Mouse (Mus musculus) myocyte (in vitro differentiated cells): Measurements from ENCODE around the gene Dhps. TPM values are rescaled to one million over a fixed set of nuclear protein-coding genes. Genes with fewer than 3 reads are reported as not detected.
A peak's percentile ranks its signal among the peaks of the same experiment; 100 is the strongest.

ENCODE experiments used
- H3K27me3 ChIP-seq: one replicate; pipeline ENCODE4 v1.6.1; 2011; ENCODE audit not compliant: control insufficient read depth, insufficient read depth, insufficient read length
- H3K36me3 ChIP-seq: one replicate; pipeline ENCODE4 v1.6.1; 2011; ENCODE audit not compliant: control insufficient read depth, insufficient read depth
- H3K4me2 ChIP-seq: one replicate; pipeline ENCODE4 v1.6.1; 2011; ENCODE audit warnings: low read depth, control low read depth
- H3K4me3 ChIP-seq: one replicate; pipeline ENCODE4 v1.5.1; 2011; ENCODE audit warnings: mild to moderate bottlenecking, control low read depth, moderate library complexity
- H3K79me2 ChIP-seq: one replicate; pipeline ENCODE4 v1.6.1; 2011; ENCODE audit not compliant: control insufficient read depth, insufficient read depth
- H3ac ChIP-seq: one replicate; pipeline ENCODE4 v1.6.1; 2011; ENCODE audit not compliant: control insufficient read depth, insufficient read length
- CEBPB ChIP-seq: IDR thresholded peaks from 2 replicates; pipeline ENCODE4 v1.6.1; 2011; ENCODE audit warnings: mild to moderate bottlenecking, moderate library complexity; ENCODE audit not compliant: poor library complexity, insufficient read depth, severe bottlenecking
- E2F4 ChIP-seq: IDR thresholded peaks from one replicate; pipeline ENCODE4 v1.6.1; 2011; ENCODE audit warnings: mild to moderate bottlenecking, control low read depth, moderate library complexity; ENCODE audit not compliant: insufficient read depth
- MAX ChIP-seq: IDR thresholded peaks from one replicate; pipeline ENCODE4 v1.6.1; 2011; ENCODE audit warnings: low read depth, mild to moderate bottlenecking, control low read depth
- MYOD1 ChIP-seq, 3 experiments: IDR thresholded peaks; one replicate each; pipeline ENCODE4 v1.6.1; 2011; ENCODE audit warnings: control low read depth in 2 of 3, low read depth in 2 of 3, mild to moderate bottlenecking in 2 of 3, moderate library complexity in 1 of 3; ENCODE audit not compliant: insufficient read length in 2 of 3, control insufficient read depth in 1 of 3
- MYOG ChIP-seq, 3 experiments: IDR thresholded peaks; one replicate each; pipeline ENCODE4 v1.6.1; 2011; ENCODE audit warnings: control low read depth in 2 of 3, low read depth in 2 of 3, mild to moderate bottlenecking in 2 of 3; ENCODE audit not compliant: insufficient read length in 2 of 3, control insufficient read depth in 1 of 3, insufficient read depth in 1 of 3
- POLR2A ChIP-seq: IDR thresholded peaks from one replicate; pipeline ENCODE4 v1.6.1; 2011; ENCODE audit warnings: low read depth, mild to moderate bottlenecking, control low read depth, moderate library complexity; ENCODE audit not compliant: insufficient read length
- POLR2AphosphoS2 ChIP-seq: IDR thresholded peaks from one replicate; pipeline ENCODE4 v1.6.1; 2011; ENCODE audit warnings: low read depth, control low read depth; ENCODE audit not compliant: insufficient read length
- REST ChIP-seq: IDR thresholded peaks from one replicate; pipeline ENCODE4 v1.6.1; 2011; ENCODE audit warnings: mild to moderate bottlenecking, control low read depth, moderate library complexity; ENCODE audit not compliant: insufficient read depth, insufficient read length
- SRF ChIP-seq: IDR thresholded peaks from one replicate; pipeline ENCODE4 v1.6.1; 2011; ENCODE audit warnings: low read depth; ENCODE audit not compliant: control insufficient read depth, insufficient read length
- TCF12 ChIP-seq: IDR thresholded peaks from one replicate; pipeline ENCODE4 v1.6.1; 2011; ENCODE audit warnings: mild to moderate bottlenecking, control low read depth; ENCODE audit not compliant: poor library complexity, insufficient read depth, severe bottlenecking
- TCF3 ChIP-seq: IDR thresholded peaks from one replicate; pipeline ENCODE4 v1.6.1; 2011; ENCODE audit warnings: low read depth, control low read depth; ENCODE audit not compliant: insufficient read length
- USF1 ChIP-seq: IDR thresholded peaks from one replicate; pipeline ENCODE4 v1.6.1; 2011; ENCODE audit warnings: low read depth, mild to moderate bottlenecking, control low read depth, moderate library complexity
- polyA plus RNA-seq: library from polyadenylated mRNA; unstranded; fragments of >200 nt; fragmentation: generic; extraction: Trizol; gene quantifications from one replicate; pipeline ENCODE4 v1.2.1, GENCODE M21; 2012; ENCODE audit warnings: missing spikeins

Gene Dhps
- polyA plus RNA-seq, 1 experiment: 86.7 TPM

DNA sequence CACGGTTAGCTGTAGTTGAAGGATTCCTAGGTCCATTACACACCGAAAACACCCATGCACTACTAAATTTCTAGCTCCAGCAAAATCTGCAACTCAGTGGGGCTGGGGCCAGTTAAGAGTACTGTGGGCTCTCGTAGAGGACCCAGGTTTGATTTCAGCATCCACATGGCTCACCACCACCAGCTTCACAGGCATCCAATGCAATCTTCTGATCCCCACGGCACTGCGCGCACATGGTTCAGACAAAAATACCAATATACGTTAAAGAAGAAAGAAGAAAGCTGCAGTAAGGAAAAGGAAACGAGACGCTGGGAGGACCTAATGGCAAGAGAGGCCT lies 35.2 kb upstream of the Dhps start:
- Histone ChIP-seq H3K4me2 (peak overlapping the region; percentile 94), H3K4me3 (peak overlapping the region; percentile 95), H3ac (peak overlapping the region; percentile 42), H3K27me3 (no peaks in the 10 kb centered on the region), H3K79me2 (peaks cover 47% of the 10 kb centered on the region), H3K36me3 (peaks cover 22% of the 10 kb centered on the region)
- no peak for TF ChIP-seq REST

DNA sequence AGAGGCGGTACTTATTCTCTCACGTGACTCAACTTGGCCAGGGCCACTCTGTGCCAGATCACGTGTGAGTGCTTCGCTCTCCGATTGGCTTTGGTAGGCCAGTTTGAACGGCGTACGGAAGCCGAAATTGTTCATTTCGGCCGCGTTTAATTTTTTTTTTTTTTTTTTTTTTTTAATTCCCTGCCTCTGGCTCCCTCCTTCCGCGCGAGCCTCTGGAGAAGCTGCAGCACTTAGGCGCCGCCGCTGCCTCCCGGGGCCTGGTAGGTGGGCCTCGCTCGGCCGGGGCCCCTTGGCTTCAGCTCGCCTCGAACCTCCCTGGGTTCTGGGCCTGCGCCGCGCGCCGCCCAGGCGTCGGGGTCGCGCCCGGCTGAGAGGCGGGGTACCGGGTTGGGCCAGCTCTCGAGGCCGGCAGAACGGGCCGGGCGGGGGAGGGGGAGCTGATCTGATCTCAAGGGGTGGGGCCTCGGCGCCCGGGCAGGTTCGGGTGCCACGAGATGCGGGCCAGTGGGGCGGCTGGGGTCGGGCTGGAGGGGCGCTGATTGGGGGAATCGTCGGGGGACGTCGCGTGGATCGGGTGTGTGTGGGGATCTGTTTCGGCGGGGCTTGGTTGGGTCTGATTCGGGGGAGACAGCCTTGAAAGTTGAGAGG lies 34.7 kb upstream of the Dhps start, which contains the start of gene Tnpo2:
Tnpo2 (plus strand) TSS at position 198 of the 648 bp plus-strand sequence.
- no peaks in the 10 kb centered on the region for H3K27me3 ChIP-seq
- peak within 1 kb of the TSS; percentile 95 for H3K4me3 ChIP-seq
- peak within 1 kb of the TSS; percentile 42 for H3ac ChIP-seq
- TF ChIP-seq MAX: no peak
- TF ChIP-seq SRF: no peak
- no peak for TF ChIP-seq MYOD1 (IDR thresholded peaks at IDR 0.05; ENCODE audit: control insufficient read depth in 1 of 3, insufficient read length in 2 of 3, low read depth in 2 of 3)
- TF ChIP-seq E2F4: peak; percentile 25
- no peak for TF ChIP-seq REST
- no peak for TF ChIP-seq TCF3
- TF ChIP-seq POLR2A: peak; percentile 55
- TF ChIP-seq MYOG (IDR thresholded peaks at IDR 0.05; ENCODE audit: control insufficient read depth in 1 of 3, insufficient read depth in 1 of 3, insufficient read length in 2 of 3, low read depth in 2 of 3): peak in 1 of 3 experiments; percentile 3
- TF ChIP-seq USF1: peak; percentile 97
- no peak for TF ChIP-seq CEBPB
- no peak for TF ChIP-seq TCF12
- peak; percentile 82 for TF ChIP-seq POLR2AphosphoS2
- peaks cover 52% of the 10 kb centered on the region for H3K79me2 ChIP-seq
- H3K36me3 ChIP-seq: peaks cover 22% of the 10 kb centered on the region
- peak within 1 kb of the TSS; percentile 94 for H3K4me2 ChIP-seq

DNA sequence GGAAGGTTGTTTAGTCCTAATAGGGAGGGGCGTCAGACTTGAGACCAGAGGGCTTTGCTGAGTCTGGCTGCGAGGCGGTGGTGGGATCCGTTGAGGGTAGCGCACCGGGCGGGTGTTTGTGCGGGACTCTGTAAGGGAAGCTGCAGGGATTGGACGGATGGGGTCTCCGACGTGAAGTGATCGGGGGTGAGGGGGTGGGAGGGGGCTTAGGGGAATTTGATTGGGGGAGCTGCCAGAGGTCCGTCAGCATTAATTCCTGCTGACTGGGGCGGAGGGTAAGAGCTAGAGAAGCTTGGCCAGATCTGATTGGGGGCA lies 34.2 kb upstream of the Dhps start:
- H3K79me2 ChIP-seq: peaks cover 52% of the 10 kb centered on the region
- H3K4me3 ChIP-seq: peak overlapping the region; percentile 95
- peak overlapping the region; percentile 70 for H3K4me2 ChIP-seq
- TF ChIP-seq POLR2AphosphoS2: no peak
- H3K27me3 ChIP-seq: no peaks in the 10 kb centered on the region
- H3ac ChIP-seq: peak overlapping the region; percentile 42
- peaks cover 26% of the 10 kb centered on the region for H3K36me3 ChIP-seq

DNA sequence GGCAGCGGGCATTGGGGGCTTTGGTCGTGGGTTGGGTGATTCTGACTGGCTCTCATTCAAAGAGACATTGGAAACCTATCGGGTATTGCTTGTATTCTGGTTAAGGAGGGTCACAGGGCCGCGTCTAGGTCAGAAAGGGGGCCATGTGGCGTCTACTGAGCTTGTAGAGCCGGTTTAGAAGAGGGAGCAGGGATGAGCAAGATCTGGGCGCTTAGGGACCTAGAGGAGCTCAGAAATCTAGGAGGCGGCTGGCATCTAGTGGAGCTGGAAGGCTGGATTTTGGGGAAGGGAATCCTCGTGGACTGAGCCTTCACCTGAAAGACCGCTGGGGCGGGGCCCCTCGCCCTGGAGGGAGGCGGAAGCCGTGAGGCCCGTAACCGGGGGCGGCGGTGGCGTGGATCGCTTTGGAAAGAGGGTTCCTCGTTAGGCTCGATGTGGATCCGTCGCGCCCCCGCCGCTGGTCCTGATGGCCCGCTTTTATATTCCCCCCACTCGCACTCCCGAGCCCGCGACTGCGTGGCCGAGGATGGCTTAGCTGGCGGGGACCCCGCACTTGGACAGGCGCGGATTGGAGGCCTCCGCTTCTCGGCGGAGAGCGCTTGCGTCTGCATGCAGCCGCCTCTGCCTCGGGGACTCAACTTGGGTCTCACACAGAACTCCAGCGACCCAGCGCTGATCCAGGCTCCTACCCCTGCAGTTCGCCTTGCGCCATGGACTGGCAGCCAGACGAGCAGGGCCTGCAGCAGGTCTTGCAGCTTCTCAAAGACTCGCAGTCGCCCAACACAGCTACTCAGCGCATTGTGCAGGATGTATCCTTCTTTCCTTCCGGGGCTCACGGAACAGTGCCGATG lies 33.7 kb upstream of the Dhps start:
- peaks cover 26% of the 10 kb centered on the region for H3K36me3 ChIP-seq
- H3K4me2 ChIP-seq: peak overlapping the region; percentile 70
- peaks cover 50% of the 10 kb centered on the region for H3K79me2 ChIP-seq
- H3ac ChIP-seq: peak overlapping the region; percentile 42
- H3K4me3 ChIP-seq: peak overlapping the region; percentile 95
- TF ChIP-seq TCF12: no peak
- TF ChIP-seq POLR2AphosphoS2: peak; percentile 31
- H3K27me3 ChIP-seq: no peaks in the 10 kb centered on the region

DNA sequence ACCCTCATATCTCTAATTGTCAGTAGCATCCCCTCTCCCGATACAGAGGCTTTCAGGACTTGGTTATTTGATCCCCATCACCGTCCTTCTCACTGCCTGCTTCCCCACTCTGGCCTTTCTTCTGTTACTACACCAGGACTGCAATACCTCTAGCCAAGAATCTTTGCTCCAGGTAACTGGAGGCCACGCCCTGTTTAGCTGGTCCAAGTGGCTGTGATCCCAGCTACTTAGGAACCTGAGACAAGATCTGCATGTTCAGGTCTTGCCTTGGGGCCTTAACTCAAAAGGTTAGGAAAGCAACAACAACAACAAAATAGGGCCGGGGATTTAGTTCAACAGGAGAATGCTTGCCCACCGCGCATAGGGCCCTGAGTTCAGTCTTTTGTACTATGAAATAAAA lies 27.9 kb upstream of the Dhps start:
- no peaks in the 10 kb centered on the region for H3K27me3 ChIP-seq
- H3K36me3 ChIP-seq: peaks cover 64% of the 10 kb centered on the region
- H3ac ChIP-seq: no peak overlapping the region
- no peak overlapping the region for H3K4me3 ChIP-seq
- H3K79me2 ChIP-seq: peaks cover 46% of the 10 kb centered on the region
- H3K4me2 ChIP-seq: no peak overlapping the region
- TF ChIP-seq REST (no peak), SRF (no peak), POLR2A (no peak), E2F4 (no peak)

DNA sequence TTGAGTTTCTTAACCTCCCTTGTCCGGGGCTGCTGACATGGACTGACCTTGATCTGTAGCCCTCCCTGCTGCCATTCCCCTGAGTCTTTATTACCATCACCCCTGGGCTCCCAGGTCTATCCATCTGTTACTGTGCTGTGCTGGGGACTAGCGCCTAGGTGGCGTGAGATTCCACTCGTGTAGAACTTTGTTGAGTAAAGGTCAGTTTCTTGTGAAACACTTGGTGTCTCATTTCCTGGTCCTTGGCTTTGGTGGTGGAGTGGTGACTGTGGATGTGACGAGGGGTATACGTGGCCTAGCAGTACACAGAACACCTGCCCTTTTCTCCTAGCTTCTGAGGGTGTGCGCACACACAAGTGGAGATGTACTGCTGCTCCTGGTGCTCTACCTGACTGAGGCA lies 14.2 kb upstream of the Dhps start:
- no peak for TF ChIP-seq CEBPB
- TF ChIP-seq TCF3: no peak
- no peak for TF ChIP-seq POLR2A
- no peak for TF ChIP-seq MAX
- no peak for TF ChIP-seq E2F4
- TF ChIP-seq USF1: no peak
- TF ChIP-seq SRF: no peak
- TF ChIP-seq MYOG (IDR thresholded peaks at IDR 0.05; ENCODE audit: control insufficient read depth in 1 of 3, insufficient read depth in 1 of 3, insufficient read length in 2 of 3, low read depth in 2 of 3): no peak
- no peak for TF ChIP-seq TCF12
- TF ChIP-seq POLR2AphosphoS2: no peak
- TF ChIP-seq REST: no peak
- no peak for TF ChIP-seq MYOD1 (IDR thresholded peaks at IDR 0.05; ENCODE audit: control insufficient read depth in 1 of 3, insufficient read length in 2 of 3, low read depth in 2 of 3)
- H3K4me3 ChIP-seq: no peak overlapping the region
- peaks cover 7% of the 10 kb centered on the region for H3K36me3 ChIP-seq
- H3K4me2 ChIP-seq: no peak overlapping the region
- no peaks in the 10 kb centered on the region for H3K79me2 ChIP-seq
- H3K27me3 ChIP-seq: no peaks in the 10 kb centered on the region
- no peak overlapping the region for H3ac ChIP-seq
